Mouse (Mus musculus) embryo, embryonic 11 days (tissue): ENCODE measurements around the gene Galc.

Experiments
- DNase-seq: peaks from one replicate; pipeline ENCODE4 v3.0.0-alpha.2; 2015

The Galc gene

DNA sequence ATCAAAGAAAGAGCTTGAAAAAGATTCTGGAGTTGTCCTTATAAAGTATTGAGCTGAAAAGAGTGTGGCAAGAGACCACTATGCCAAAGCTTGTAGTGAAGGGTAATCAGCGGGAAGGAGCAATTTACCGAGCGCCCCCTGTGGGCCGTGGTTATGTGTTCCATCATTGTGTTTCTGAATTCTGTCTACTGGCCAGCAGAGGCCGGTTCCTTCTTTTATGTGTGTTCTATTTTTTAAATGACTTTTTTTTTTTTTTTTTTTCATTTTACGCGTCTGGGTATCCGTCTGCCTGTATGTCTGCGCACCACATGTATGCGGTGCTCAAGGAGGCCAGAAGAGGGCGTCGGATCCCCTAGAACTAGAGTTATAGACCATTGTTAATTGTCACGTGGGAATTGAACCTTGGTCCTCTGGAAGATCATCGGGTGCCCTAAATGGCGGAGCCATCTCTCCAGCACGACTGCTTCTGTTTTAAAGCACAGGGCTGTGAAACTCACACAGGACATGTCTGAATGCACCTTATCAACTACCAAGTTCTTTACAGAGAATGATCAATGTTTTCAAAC is 78.9 kb downstream of the Galc start:
- DNase-seq, result no peak

DNA sequence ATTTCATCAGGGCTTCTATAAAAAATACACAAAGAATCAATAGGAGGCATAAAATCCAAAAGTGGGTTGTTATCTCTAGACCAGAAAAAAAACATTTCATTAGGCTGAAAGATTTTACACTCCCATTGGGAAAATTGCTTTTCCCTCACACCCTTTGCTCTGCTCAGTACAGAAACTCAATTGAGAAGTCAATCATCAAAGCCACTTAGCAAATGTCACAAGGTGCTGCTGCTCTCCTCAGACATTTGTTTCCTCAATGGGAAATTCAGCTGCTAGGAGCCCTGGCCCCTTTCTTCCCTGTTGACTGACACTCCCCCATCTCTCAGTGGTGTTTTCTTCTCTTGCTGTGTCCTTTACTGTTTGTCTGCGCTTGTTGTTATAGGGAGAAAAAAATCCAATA is 79.8 kb downstream of the Galc start:
- DNase-seq, result no peak

- no peak for DNase-seq
Measured at GRCm38 (mm10) chr12:98176632-98177031, 82.6 kb downstream of the Galc start.

- no peak for DNase-seq
Measured at GRCm38 (mm10) chr12:98161901-98162300, 97.4 kb downstream of the Galc start.

DNA sequence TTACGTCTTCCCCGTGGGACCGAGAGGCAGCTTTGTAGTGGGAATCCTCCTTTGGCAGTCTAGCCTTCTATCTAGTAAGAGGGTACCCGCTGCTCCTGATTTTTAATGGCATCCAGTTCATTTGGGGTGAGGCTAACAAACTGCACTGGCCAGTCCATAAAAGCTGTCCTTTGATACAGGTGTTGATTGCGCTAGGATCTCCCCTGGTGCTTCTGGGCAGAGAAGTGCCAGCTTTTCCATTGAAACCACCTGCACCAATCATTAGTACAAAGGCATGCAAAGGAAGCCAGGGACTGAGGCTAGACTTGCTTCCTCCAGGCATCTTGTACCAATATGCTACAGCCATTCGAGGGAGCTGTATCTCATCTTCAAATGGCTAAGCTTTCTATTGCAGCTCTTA is 98.4 kb downstream of the Galc start:
- DNase-seq, result no peak
